Mouse (Mus musculus): ENCODE results near the gene Kcne1.

DNA sequence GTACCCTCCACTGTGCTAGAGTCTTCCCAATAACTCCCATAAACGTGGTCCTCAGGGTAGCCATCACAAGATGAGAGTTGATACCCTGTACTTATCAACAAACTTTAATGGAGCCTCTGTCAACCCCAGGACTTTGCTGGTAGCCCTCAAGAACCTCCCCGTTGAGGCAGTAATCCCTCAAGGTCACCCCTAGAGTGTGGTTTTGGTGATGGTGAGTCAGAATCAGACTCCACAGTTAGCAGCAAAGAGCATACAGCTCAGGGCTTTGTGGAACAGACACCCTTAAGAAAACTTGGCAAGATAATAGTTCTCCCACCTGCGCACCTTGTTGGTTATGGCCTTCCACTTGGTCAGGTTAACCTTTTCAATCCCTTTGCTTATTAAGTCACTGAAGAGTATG is 38.9 kb downstream of the Kcne1 start:
- no peak for TF ChIP-seq CTCF (IDR thresholded peaks at IDR 0.05; ENCODE audit: control insufficient read depth, insufficient read depth, insufficient read length)
- no peak for TF ChIP-seq USF1 (IDR thresholded peaks at IDR 0.05; ENCODE audit: low read depth)
- TF ChIP-seq MYOD1 (IDR thresholded peaks at IDR 0.05; ENCODE audit: control insufficient read depth, insufficient read length, low read depth): no peak
- TF ChIP-seq MAX (IDR thresholded peaks at IDR 0.05): no peak
- TF ChIP-seq CEBPB (IDR thresholded peaks at IDR 0.05; ENCODE audit: low read depth): no peak

Data from C2C12 (cell line).